Mouse (Mus musculus): Measurements from ENCODE around the gene Sema3c. TPM values are rescaled to one million over a fixed set of nuclear protein-coding genes. Genes with fewer than 3 reads are reported as not detected.
A peak's percentile ranks its signal among the peaks of the same experiment; 100 is the strongest.

Sema3c gene
- polyA plus RNA-seq, 1 experiment from 2014 or later, result 9.2 TPM

- Histone ChIP-seq H3K27me3 (no peaks in the 10 kb centered on the region), H3K36me3 (no peaks in the 10 kb centered on the region), H3K27ac (no peak overlapping the region), H3K4me3 (replicated peaks) (no peak overlapping the region), H3K9ac (replicated peaks) (no peak overlapping the region), H3K4me1 (replicated peaks) (no peaks in the 10 kb centered on the region), H3K4me2 (replicated peaks) (no peak overlapping the region), H3K9me3 (no peaks in the 10 kb centered on the region)
- no peak for ATAC-seq
Measured at GRCm38 (mm10) chr5:17671356-17671755, 97.3 kb downstream of the Sema3c start.

- Histone ChIP-seq H3K36me3 (no peaks in the 10 kb centered on the region), H3K27ac (no peak overlapping the region), H3K27me3 (no peaks in the 10 kb centered on the region), H3K9ac (replicated peaks) (no peak overlapping the region), H3K4me2 (replicated peaks) (no peak overlapping the region), H3K9me3 (no peaks in the 10 kb centered on the region), H3K4me3 (replicated peaks) (no peak overlapping the region), H3K4me1 (replicated peaks) (no peaks in the 10 kb centered on the region)
- 87% methylated on average over 2 of the region's 2 CpGs for WGBS
- no peak for ATAC-seq
Measured at GRCm38 (mm10) chr5:17680862-17681261, 106.8 kb downstream of the Sema3c start.

DNA sequence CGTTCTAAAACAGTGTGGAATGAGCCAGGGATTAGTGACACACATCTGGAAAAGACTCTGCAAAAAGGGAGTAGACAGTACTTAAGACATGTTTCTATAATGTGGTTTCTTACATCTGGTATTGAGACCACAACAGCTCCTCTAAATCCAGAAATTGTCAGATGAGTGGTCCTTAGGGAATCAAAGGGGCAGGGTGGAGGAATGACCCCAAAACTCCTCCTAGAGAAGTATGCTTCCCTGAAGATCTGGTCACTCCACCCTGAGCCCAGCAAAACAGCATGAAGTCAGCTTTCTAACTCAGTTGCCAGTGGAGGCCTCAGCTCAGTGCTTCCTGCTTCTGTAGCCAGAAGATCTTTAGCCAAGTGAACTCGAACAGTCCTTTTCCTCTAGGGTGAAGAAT is 115.0 kb downstream of the Sema3c start:
- Histone ChIP-seq H3K36me3 (no peaks in the 10 kb centered on the region), H3K4me1 (replicated peaks) (no peaks in the 10 kb centered on the region), H3K27ac (no peak overlapping the region), H3K4me3 (replicated peaks) (no peak overlapping the region), H3K4me2 (replicated peaks) (no peak overlapping the region), H3K27me3 (no peaks in the 10 kb centered on the region), H3K9ac (replicated peaks) (no peak overlapping the region), H3K9me3 (no peaks in the 10 kb centered on the region)
- ATAC-seq, result no peak
- WGBS, result 68% methylated on average over 2 of the region's 2 CpGs

- no peaks in the 10 kb centered on the region for H3K4me1 ChIP-seq (replicated peaks)
- ATAC-seq, result no peak
- no peak overlapping the region for H3K4me2 ChIP-seq (replicated peaks)
- no peaks in the 10 kb centered on the region for H3K27me3 ChIP-seq
- H3K4me3 ChIP-seq (replicated peaks), result no peak overlapping the region
- no peaks in the 10 kb centered on the region for H3K36me3 ChIP-seq
- no peaks in the 10 kb centered on the region for H3K9me3 ChIP-seq
- H3K9ac ChIP-seq (replicated peaks), result no peak overlapping the region
- 89% methylated on average over 5 of the region's 5 CpGs for WGBS
- no peak overlapping the region for H3K27ac ChIP-seq
Measured at GRCm38 (mm10) chr5:17689604-17690003, 115.5 kb downstream of the Sema3c start.

- no peak for ATAC-seq
- 80% methylated on average over 2 of the region's 2 CpGs for WGBS
- Histone ChIP-seq H3K4me3 (replicated peaks) (no peak overlapping the region), H3K9me3 (no peaks in the 10 kb centered on the region), H3K4me2 (replicated peaks) (no peak overlapping the region), H3K27me3 (no peaks in the 10 kb centered on the region), H3K36me3 (no peaks in the 10 kb centered on the region), H3K27ac (no peak overlapping the region), H3K4me1 (replicated peaks) (no peaks in the 10 kb centered on the region), H3K9ac (replicated peaks) (no peak overlapping the region)
Measured at GRCm38 (mm10) chr5:17695366-17695765, 121.3 kb downstream of the Sema3c start.

- no peak overlapping the region for H3K4me2 ChIP-seq (replicated peaks)
- H3K4me1 ChIP-seq (replicated peaks), result no peaks in the 10 kb centered on the region
- no peaks in the 10 kb centered on the region for H3K36me3 ChIP-seq
- no peak for ATAC-seq
- no peak overlapping the region for H3K27ac ChIP-seq
- no peaks in the 10 kb centered on the region for H3K27me3 ChIP-seq
- H3K9me3 ChIP-seq, result no peaks in the 10 kb centered on the region
- H3K4me3 ChIP-seq (replicated peaks), result no peak overlapping the region
- H3K9ac ChIP-seq (replicated peaks), result no peak overlapping the region
- 93% methylated on average over 2 of the region's 2 CpGs for WGBS
Measured at GRCm38 (mm10) chr5:17698905-17699304, 124.8 kb downstream of the Sema3c start.

DNA sequence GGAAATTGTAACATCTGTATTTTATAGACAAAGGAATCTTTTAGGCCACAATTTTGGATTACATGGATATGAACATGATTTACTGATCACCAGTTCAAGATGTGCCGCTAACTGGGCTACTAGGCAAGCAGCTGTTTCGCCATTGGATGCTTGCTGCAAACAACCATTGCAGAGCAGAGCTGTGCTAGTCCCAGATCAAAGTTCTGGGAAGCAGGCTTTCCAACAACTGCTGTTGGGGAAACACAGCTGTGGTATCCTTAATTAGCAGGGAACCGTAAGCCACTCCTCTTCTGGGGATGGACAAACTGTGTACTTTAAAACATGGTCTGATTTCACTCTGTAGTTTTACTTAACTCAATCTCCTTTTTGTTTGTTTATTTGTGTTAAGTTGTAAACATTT is 130.1 kb downstream of the Sema3c start:
- no peak overlapping the region for H3K4me2 ChIP-seq (replicated peaks)
- no peaks in the 10 kb centered on the region for H3K27me3 ChIP-seq
- WGBS, result 64% methylated on average over 3 of the region's 3 CpGs
- no peaks in the 10 kb centered on the region for H3K4me1 ChIP-seq (replicated peaks)
- H3K4me3 ChIP-seq (replicated peaks), result no peak overlapping the region
- H3K27ac ChIP-seq, result no peak overlapping the region
- ATAC-seq, result no peak
- no peaks in the 10 kb centered on the region for H3K9me3 ChIP-seq
- H3K9ac ChIP-seq (replicated peaks), result no peak overlapping the region
- H3K36me3 ChIP-seq, result no peaks in the 10 kb centered on the region

DNA sequence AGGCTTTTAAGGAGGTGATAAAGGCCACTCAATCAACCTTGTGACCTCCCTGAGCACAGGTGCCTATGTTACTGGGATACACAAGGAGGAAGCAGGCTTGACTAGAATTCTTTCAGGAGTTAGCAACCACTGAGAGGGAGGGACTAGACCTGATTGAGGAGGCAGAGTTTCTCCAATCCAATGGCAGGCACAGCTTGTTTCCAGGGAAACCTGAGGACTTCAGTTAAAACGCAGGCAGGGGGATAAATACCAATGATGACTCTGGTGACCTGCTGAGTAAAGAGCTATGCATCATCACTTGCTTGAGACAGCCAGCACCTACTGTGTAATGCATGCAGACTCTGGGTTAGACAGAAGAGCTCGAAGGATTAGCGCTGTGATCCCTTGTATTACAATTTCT is 133.0 kb downstream of the Sema3c start:
- 0 out of 2 replicates have a peak, but pooled peaks have one; percentile 63 for ATAC-seq
- Histone ChIP-seq H3K36me3 (no peaks in the 10 kb centered on the region), H3K27ac (no peak overlapping the region), H3K9ac (replicated peaks) (no peak overlapping the region), H3K4me1 (replicated peaks) (no peaks in the 10 kb centered on the region), H3K9me3 (no peaks in the 10 kb centered on the region), H3K27me3 (no peaks in the 10 kb centered on the region), H3K4me2 (replicated peaks) (no peak overlapping the region), H3K4me3 (replicated peaks) (no peak overlapping the region)
- 23% methylated on average over 3 of the region's 3 CpGs for WGBS

DNA sequence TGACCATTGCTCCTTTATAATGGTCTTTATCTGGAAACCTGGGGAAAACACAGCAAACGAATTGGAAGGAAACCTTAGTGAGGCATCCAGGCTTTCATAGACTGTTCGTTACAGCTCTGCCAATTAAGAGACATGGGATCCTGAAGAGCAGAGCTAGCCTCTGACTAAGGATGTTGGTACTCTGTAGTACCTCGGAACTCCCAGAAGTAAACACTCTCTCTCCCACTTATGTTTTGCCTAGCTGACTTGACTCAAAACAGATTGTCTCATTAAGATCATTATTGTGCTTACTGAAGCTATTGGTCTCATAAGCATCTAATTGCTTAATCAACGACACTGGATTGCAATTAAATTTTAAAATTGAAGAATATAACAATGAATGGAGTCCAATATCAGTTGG is 138.3 kb downstream of the Sema3c start:
- H3K4me2 ChIP-seq (replicated peaks), result no peak overlapping the region
- no peak overlapping the region for H3K27ac ChIP-seq
- H3K9ac ChIP-seq (replicated peaks), result no peak overlapping the region
- 71% methylated on average over 4 of the region's 4 CpGs for WGBS
- no peaks in the 10 kb centered on the region for H3K4me1 ChIP-seq (replicated peaks)
- H3K9me3 ChIP-seq, result no peaks in the 10 kb centered on the region
- H3K36me3 ChIP-seq, result no peaks in the 10 kb centered on the region
- H3K4me3 ChIP-seq (replicated peaks), result no peak overlapping the region
- H3K27me3 ChIP-seq, result no peaks in the 10 kb centered on the region
- ATAC-seq, result no peak

DNA sequence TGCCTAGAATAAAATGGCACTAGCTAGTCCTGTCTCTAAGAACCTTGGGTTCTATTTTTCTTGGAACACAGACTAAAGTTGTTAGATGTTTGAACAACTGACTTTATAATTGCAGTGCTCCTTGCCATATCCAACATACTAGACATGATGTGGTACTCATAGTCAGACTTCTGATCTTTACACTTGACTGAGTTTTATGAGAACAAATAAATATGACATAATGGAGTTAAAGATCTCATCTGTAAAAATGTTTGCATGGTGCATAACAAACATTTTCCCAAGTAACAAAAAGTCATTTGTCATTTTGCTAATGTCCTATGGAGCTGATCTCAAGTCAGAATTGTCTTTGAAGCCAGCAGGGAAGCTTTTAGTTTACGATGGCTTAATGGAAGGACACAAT is 141.1 kb downstream of the Sema3c start:
- H3K27me3 ChIP-seq, result no peaks in the 10 kb centered on the region
- 72% methylated on average over 1 of the region's 1 CpGs for WGBS
- H3K4me1 ChIP-seq (replicated peaks), result no peaks in the 10 kb centered on the region
- no peak overlapping the region for H3K4me3 ChIP-seq (replicated peaks)
- no peak overlapping the region for H3K27ac ChIP-seq
- H3K9me3 ChIP-seq, result no peaks in the 10 kb centered on the region
- H3K36me3 ChIP-seq, result no peaks in the 10 kb centered on the region
- no peak for ATAC-seq
- no peak overlapping the region for H3K4me2 ChIP-seq (replicated peaks)
- no peak overlapping the region for H3K9ac ChIP-seq (replicated peaks)

DNA sequence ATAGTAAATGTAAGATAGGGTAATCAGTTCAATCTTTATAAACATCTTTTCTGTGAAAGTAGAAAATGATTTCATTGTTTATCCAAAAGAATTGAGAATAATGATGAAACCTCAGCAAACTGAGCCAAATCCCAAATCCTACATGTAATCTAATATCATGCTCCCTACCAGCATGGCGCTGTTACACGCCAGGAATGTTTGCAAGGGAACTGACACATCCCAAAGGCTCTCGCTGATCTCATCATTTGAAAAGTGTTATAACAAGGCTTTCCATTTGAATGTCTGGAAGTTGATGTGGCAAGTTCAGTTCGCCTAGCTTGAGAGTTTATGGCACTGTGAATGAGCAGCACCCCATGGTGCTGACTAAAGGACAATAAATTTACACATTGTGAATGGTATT is 145.9 kb downstream of the Sema3c start:
- 82% methylated on average over 4 of the region's 4 CpGs for WGBS
- no peak for ATAC-seq
- Histone ChIP-seq H3K4me3 (replicated peaks) (no peak overlapping the region), H3K9ac (replicated peaks) (no peak overlapping the region), H3K4me1 (replicated peaks) (no peaks in the 10 kb centered on the region), H3K36me3 (no peaks in the 10 kb centered on the region), H3K4me2 (replicated peaks) (no peak overlapping the region), H3K27ac (no peak overlapping the region), H3K27me3 (no peaks in the 10 kb centered on the region), H3K9me3 (no peaks in the 10 kb centered on the region)

DNA sequence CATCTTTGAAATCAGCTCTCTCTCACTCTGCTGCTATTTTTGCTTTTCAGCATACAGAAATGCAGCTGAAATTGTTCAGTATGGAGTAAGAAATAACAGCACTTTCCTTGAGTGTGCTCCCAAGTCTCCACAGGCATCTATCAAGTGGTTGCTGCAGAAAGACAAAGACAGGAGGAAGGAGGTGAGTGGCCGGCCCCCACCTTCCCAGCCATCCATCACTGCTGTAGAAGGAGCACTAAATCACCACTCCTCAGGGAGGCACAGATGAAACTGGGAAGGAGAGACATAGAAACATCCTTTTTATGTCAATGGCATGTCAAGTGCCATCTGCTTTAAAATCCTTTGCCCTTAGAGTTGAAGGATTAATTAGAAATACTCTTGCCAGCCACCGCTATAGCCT is 149.9 kb downstream of the Sema3c start:
- Histone ChIP-seq H3K27me3 (no peaks in the 10 kb centered on the region), H3K4me2 (replicated peaks) (no peak overlapping the region), H3K9ac (replicated peaks) (no peak overlapping the region), H3K4me1 (replicated peaks) (no peaks in the 10 kb centered on the region), H3K27ac (0 out of 2 replicates have a peak overlapping the region, but pooled peaks have one; percentile 19), H3K36me3 (no peaks in the 10 kb centered on the region), H3K4me3 (replicated peaks) (no peak overlapping the region), H3K9me3 (no peaks in the 10 kb centered on the region)
- ATAC-seq, result peak; percentile 58; the same call in 1 of the 2 replicates
- WGBS, result 56% methylated on average over 2 of the region's 2 CpGs

- no peak overlapping the region for H3K4me2 ChIP-seq (replicated peaks)
- H3K27ac ChIP-seq, result no peak overlapping the region
- WGBS, result 87% methylated on average over 5 of the region's 5 CpGs
- H3K27me3 ChIP-seq, result no peaks in the 10 kb centered on the region
- H3K9ac ChIP-seq (replicated peaks), result no peak overlapping the region
- no peak overlapping the region for H3K4me3 ChIP-seq (replicated peaks)
- ATAC-seq, result no peak
- H3K36me3 ChIP-seq, result no peaks in the 10 kb centered on the region
- H3K9me3 ChIP-seq, result no peaks in the 10 kb centered on the region
- H3K4me1 ChIP-seq (replicated peaks), result no peaks in the 10 kb centered on the region
Measured at GRCm38 (mm10) chr5:17728047-17728446, 154.0 kb downstream of the Sema3c start.

Data from midbrain, embryonic 13.5 days (tissue).